Mouse (Mus musculus) hindbrain, postnatal 0 days (tissue): Measurements from ENCODE around the gene Smyd3. TPM values are rescaled to one million over a fixed set of nuclear protein-coding genes. Genes with fewer than 3 reads are reported as not detected.

Source experiments
- ATAC-seq: fragments of 200-750 bp; cut with Nextera tagmentation; 2 replicates; pipeline ENCODE4 v1.8.0; 2017; ENCODE audit warnings: mild to moderate bottlenecking, moderate TSS enrichment, moderate library complexity
- DNase-seq: peaks from one replicate; pipeline ENCODE4 v3.0.0-alpha.2; 2015; ENCODE audit warnings: low spot score
- H3K27ac ChIP-seq: fragments of 300-500 bp; sonication (generic); 2 replicates; pipeline ENCODE4 v1.5.1; 2014; ENCODE audit warnings: mild to moderate bottlenecking
- H3K27me3 ChIP-seq: fragments of 300-500 bp; sonication (generic); 2 replicates; pipeline ENCODE4 v1.6.1; 2014; ENCODE audit warnings: low read length, mixed read lengths; ENCODE audit not compliant: insufficient read depth
- H3K36me3 ChIP-seq: fragments of 300-500 bp; sonication (generic); 2 replicates; pipeline ENCODE4 v1.6.1; 2014; ENCODE audit warnings: low read length, mixed read lengths; ENCODE audit not compliant: insufficient read depth
- H3K4me1 ChIP-seq: fragments of 300-500 bp; sonication (generic); 2 replicates; pipeline ENCODE4 v1.6.1; 2014; ENCODE audit warnings: antibody characterized with exemption, low read length, mixed read lengths; ENCODE audit not compliant: insufficient read depth
- H3K4me2 ChIP-seq: fragments of 300-500 bp; sonication (generic); 2 replicates; pipeline ENCODE4 v1.6.1; 2014; ENCODE audit warnings: low read depth, mild to moderate bottlenecking, low read length, moderate library complexity, mixed read lengths
- H3K4me3 ChIP-seq: fragments of 300-500 bp; sonication (generic); 2 replicates; pipeline ENCODE4 v1.5.1; 2014; ENCODE audit warnings: low read length
- H3K9ac ChIP-seq: fragments of 300-500 bp; sonication (generic); replicated peaks from 2 replicates; pipeline ENCODE4 v1.6.1; 2014; ENCODE audit warnings: mild to moderate bottlenecking, low read length, moderate library complexity, mixed read lengths
- H3K9me3 ChIP-seq: fragments of 300-500 bp; sonication (generic); 2 replicates; pipeline ENCODE4 v1.6.1; 2016; ENCODE audit warnings: low read length, mixed read lengths
- CTCF ChIP-seq: IDR thresholded peaks from 2 replicates; pipeline ENCODE4 v1.5.1; 2016; ENCODE audit warnings: antibody characterized with exemption, control low read depth, low read depth
- WGBS: fragments of 180-500 bp; shearing (Covaris S2); extraction: QIAGEN DNeasy Blood & Tissue Kit; methylation state at CpG from one replicate; pipeline ENCODE4 v1.1.7; 2014; 5-methylcytosine and 5-hydroxymethylcytosine counted together
- polyA plus RNA-seq: library from polyadenylated mRNA; unstranded; fragments of >200 nt; fragmentation: Nextera tagmentation; extraction: Ambion mirVana; gene quantifications from 2 replicates; pipeline ENCODE4 v1.2.1, GENCODE M21; 2015
- total RNA-seq: library from RNA; depleted of rRNA; stranded (reverse); fragments of >200 nt; gene quantifications from 2 replicates; pipeline ENCODE4 v1.2.3, GENCODE M21; 2014

The Smyd3 gene
- total and polyA plus RNA-seq, 2 experiments from 2014 or later: 15.4 to 26.1 TPM

- H3K4me3 ChIP-seq: no peak overlapping the region
- ATAC-seq (no peak), DNase-seq (no peak)
- TF ChIP-seq CTCF: no peak
- WGBS: 80% methylated on average over 3 of the region's 3 CpGs
- no peaks in the 10 kb centered on the region for H3K27me3 ChIP-seq
- H3K9ac ChIP-seq: no peak overlapping the region
- H3K36me3 ChIP-seq: no peaks in the 10 kb centered on the region
- H3K4me2 ChIP-seq: no peak overlapping the region
- H3K4me1 ChIP-seq: no peaks in the 10 kb centered on the region
- no peaks in the 10 kb centered on the region for H3K9me3 ChIP-seq
- no peak overlapping the region for H3K27ac ChIP-seq
Observed at GRCm38 (mm10) chr1:179499257-179499656, 18.6 kb downstream of the Smyd3 start.

DNA sequence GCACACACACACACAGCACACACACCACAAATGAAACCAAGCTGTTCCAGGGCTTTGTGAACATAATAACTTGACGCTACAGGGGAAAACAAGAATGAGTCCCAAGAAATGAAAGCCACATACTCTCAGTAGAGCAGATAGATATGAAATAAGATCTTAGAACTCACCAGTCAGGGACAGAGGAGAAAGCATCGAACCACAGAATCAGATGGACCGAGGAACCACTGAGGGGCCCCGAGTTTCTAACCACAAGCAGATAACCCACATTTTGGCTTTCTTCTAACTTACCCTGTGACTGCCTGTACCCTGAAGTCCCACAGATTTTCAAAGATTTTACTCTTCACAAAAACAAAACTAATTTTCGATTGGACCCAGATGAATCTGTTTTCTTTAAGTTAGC lies 24.9 kb downstream of the Smyd3 start:
- H3K4me1 ChIP-seq: no peaks in the 10 kb centered on the region
- H3K36me3 ChIP-seq: no peaks in the 10 kb centered on the region
- no peak for ATAC-seq
- H3K4me2 ChIP-seq: no peak overlapping the region
- no peak overlapping the region for H3K27ac ChIP-seq
- WGBS: 95% methylated on average over 5 of the region's 5 CpGs
- no peak for DNase-seq
- no peak for TF ChIP-seq CTCF
- no peak overlapping the region for H3K4me3 ChIP-seq
- H3K9ac ChIP-seq: no peak overlapping the region
- no peaks in the 10 kb centered on the region for H3K27me3 ChIP-seq
- H3K9me3 ChIP-seq: no peaks in the 10 kb centered on the region

DNA sequence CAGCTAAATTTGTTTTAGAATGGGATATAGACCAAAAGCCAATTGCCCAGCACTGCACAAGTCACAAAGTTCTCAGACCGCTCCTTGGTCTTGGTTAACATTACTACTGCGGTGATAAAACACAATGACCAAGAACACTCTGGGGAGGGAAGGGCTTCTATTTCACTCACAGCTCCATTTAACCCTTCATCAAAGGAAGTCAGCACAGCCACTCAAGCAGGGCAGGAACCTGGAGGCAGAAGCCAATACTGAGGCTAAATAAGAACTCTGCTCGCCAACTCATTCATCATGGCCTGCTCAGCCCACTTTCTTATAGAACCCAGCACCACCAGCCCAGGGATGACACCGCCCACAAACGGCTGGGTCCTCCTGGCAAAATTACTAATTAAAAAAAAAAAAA lies 29.3 kb downstream of the Smyd3 start:
- no peaks in the 10 kb centered on the region for H3K4me1 ChIP-seq
- H3K9me3 ChIP-seq: no peaks in the 10 kb centered on the region
- ATAC-seq (no peak), DNase-seq (no peak)
- no peak for TF ChIP-seq CTCF
- H3K4me2 ChIP-seq: no peak overlapping the region
- H3K4me3 ChIP-seq: no peak overlapping the region
- 94% methylated on average over 5 of the region's 5 CpGs for whole genome bisulfite sequencing
- no peak overlapping the region for H3K9ac ChIP-seq
- H3K27ac ChIP-seq: no peak overlapping the region
- no peaks in the 10 kb centered on the region for H3K36me3 ChIP-seq
- H3K27me3 ChIP-seq: no peaks in the 10 kb centered on the region

- no peaks in the 10 kb centered on the region for H3K9me3 ChIP-seq
- ATAC-seq (no peak), DNase-seq (no peak)
- H3K27ac ChIP-seq: no peak overlapping the region
- 70% methylated on average over 5 of the region's 5 CpGs for WGBS
- no peak overlapping the region for H3K4me3 ChIP-seq
- no peaks in the 10 kb centered on the region for H3K36me3 ChIP-seq
- no peaks in the 10 kb centered on the region for H3K27me3 ChIP-seq
- H3K9ac ChIP-seq: no peak overlapping the region
- H3K4me2 ChIP-seq: no peak overlapping the region
- no peak for TF ChIP-seq CTCF
- H3K4me1 ChIP-seq: no peaks in the 10 kb centered on the region
Observed at GRCm38 (mm10) chr1:179487990-179488389, 29.9 kb downstream of the Smyd3 start.

DNA sequence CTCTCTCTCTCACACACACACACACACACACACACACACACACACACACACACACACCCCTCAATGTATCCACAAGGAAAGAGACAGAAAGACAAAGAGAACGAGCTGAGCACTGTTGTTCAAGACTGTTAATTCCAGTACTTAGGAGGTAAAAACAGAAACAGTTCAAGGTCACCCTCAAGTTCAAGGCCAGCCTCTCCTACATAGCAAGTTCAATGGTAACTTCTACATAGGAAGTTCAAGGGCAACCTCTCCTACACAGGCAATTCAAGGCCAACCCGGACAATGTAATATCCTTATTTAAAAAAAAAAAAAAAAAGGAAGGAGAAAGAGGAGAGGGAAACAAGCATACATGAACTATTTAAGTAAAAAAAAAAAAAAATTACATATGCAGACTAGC lies 30.6 kb downstream of the Smyd3 start:
- H3K9me3 ChIP-seq: no peaks in the 10 kb centered on the region
- ATAC-seq (no peak), DNase-seq (no peak)
- H3K27me3 ChIP-seq: no peaks in the 10 kb centered on the region
- TF ChIP-seq CTCF: no peak
- no peak overlapping the region for H3K27ac ChIP-seq
- no peaks in the 10 kb centered on the region for H3K36me3 ChIP-seq
- no peak overlapping the region for H3K4me3 ChIP-seq
- 87% methylated on average over 2 of the region's 2 CpGs for WGBS
- no peak overlapping the region for H3K4me2 ChIP-seq
- H3K4me1 ChIP-seq: no peaks in the 10 kb centered on the region
- H3K9ac ChIP-seq: no peak overlapping the region

- no peak overlapping the region for H3K27ac ChIP-seq
- H3K9ac ChIP-seq: no peak overlapping the region
- no peaks in the 10 kb centered on the region for H3K27me3 ChIP-seq
- H3K4me2 ChIP-seq: no peak overlapping the region
- no peaks in the 10 kb centered on the region for H3K9me3 ChIP-seq
- 15% methylated on average over 3 of the region's 3 CpGs for WGBS
- no peak for DNase-seq
- no peak for TF ChIP-seq CTCF
- no peaks in the 10 kb centered on the region for H3K4me1 ChIP-seq
- no peak for ATAC-seq
- no peaks in the 10 kb centered on the region for H3K36me3 ChIP-seq
- H3K4me3 ChIP-seq: no peak overlapping the region
Observed at GRCm38 (mm10) chr1:179485784-179486540, 31.9 kb downstream of the Smyd3 start.

DNA sequence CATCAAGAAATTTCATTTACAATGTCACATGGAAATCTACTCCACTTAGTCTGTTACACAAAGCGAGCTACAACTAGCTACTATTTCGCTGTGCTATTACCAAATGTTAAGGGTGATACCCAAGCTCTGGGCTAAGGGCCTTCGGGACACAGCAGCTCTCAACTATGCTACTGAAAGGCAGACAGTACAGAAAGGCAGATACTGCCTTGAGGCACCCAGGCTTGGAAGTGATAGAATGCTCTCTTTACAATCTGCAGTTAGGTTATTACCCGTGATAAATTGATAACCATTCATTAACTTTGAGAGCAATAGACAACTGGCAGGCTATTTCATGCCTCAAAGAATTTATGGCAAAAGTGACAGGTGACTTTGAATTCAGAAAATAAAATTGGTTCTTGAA lies 37.0 kb downstream of the Smyd3 start:
- Histone ChIP-seq H3K4me2 (no peak overlapping the region), H3K27me3 (no peaks in the 10 kb centered on the region)
- WGBS: 63% methylated on average over 4 of the region's 4 CpGs

More for the DNA sequence above, 37.0 kb downstream of the Smyd3 start:
- Histone ChIP-seq H3K36me3 (no peaks in the 10 kb centered on the region), H3K4me1 (no peaks in the 10 kb centered on the region), H3K9me3 (no peaks in the 10 kb centered on the region), H3K4me3 (no peak overlapping the region), H3K9ac (no peak overlapping the region), H3K27ac (no peak overlapping the region)
- ATAC-seq: no peak
- no peak for DNase-seq
- no peak for TF ChIP-seq CTCF
